Mouse (Mus musculus): ENCODE data around the gene Arhgap24. TPM values are rescaled to one million over a fixed set of nuclear protein-coding genes. Genes with fewer than 3 reads are reported as not detected.

Gene Arhgap24
- 5.6 TPM for polyA plus RNA-seq (2014; fragmentation: Illumina TruSeq; extraction: RNeasy Lipid Tissue Mini Kit (QIAGEN cat#74804))

DNA sequence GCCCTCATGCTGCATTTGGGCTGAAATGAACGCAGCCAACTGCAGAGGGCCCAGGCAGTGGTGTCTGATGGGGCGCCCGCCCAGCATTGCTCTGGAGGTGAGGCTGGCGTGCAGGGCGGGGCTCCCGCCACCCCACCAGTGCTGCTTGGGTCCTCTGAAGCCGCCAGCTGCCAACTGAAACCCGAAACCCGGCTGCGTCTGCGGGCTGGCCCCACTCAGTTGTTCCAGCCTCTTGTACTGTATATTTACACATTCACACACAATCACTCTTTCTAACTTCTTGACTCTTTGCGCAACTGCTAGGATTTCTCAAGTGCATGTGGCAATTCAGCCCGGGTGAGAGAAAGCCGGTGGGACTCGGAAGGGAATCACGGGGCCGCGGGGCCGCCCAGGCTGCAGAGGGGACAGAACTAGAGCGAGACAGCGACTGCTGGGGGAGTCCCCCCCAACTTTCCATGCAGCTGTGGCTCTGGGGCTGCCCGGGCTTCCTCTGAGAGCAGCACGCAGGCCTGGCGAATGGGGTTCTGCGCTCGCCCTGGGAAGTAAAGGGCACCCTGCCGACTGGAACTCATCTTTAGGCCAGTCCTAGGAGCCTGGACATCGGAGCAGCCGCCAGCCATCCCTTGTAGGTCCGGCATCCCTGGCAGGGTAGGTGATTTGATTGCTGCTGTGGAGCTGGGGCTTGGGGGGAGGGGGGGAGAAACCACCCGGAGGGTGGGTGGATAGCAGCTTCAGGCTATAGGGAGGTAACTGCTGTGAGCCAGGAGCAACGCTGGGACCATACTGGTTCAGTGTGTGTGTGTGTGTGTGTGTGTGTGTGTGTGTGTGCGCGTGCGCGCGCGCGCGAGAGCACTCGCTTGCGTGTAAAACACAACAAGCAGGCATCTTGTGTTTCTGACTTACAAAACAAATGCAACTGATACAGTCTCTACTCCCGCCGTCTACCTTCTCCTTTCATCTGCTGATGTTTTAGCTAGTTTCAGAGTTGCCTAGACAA, at the start of gene Arhgap24:
Arhgap24 (plus strand) TSS at position 177 of the 997 bp plus-strand sequence.

